Mouse (Mus musculus): ENCODE results near the gene Nfib. TPM values are rescaled to one million over a fixed set of nuclear protein-coding genes. Genes with fewer than 3 reads are reported as not detected.

Gene Nfib
- polyA plus RNA-seq, 1 experiment, result 48.1 TPM

- no peak for TF ChIP-seq CTCF (IDR thresholded peaks at IDR 0.05; ENCODE audit: insufficient read depth, low read length)
- no peak for TF ChIP-seq POLR2A (IDR thresholded peaks at IDR 0.05; ENCODE audit: borderline replicate concordance, extremely low read depth, low read depth, low read length)
- Histone ChIP-seq H3K4me1 (ENCODE audit: control insufficient read depth, insufficient read depth, low read length) (no peaks in the 10 kb centered on the region; the same call in 1 of the 2 replicates), H3K4me3 (replicated peaks; ENCODE audit: extremely low read depth, low read depth, low read length) (no peak overlapping the region)
- no peak for DNase-seq
- WGBS, result 54% methylated on average over 1 of the region's 1 CpGs
Observed at GRCm38 (mm10) chr4:82298606-82299005, 406.9 kb downstream of the Nfib start.

- Histone ChIP-seq H3K4me3 (replicated peaks; ENCODE audit: extremely low read depth, low read depth, low read length) (no peak overlapping the region), H3K4me1 (ENCODE audit: control insufficient read depth, insufficient read depth, low read length) (no peaks in the 10 kb centered on the region; the same call in 1 of the 2 replicates)
- 86% methylated on average over 2 of the region's 2 CpGs for WGBS
- no peak for DNase-seq
- TF ChIP-seq CTCF (IDR thresholded peaks at IDR 0.05; ENCODE audit: insufficient read depth, low read length), result no peak
- no peak for TF ChIP-seq POLR2A (IDR thresholded peaks at IDR 0.05; ENCODE audit: borderline replicate concordance, extremely low read depth, low read depth, low read length)
Observed at GRCm38 (mm10) chr4:82297562-82297961, 408.0 kb downstream of the Nfib start.

- WGBS, result 95% methylated on average over 1 of the region's 1 CpGs
- no peaks in the 10 kb centered on the region; the same call in 1 of the 2 replicates for H3K4me1 ChIP-seq (ENCODE audit: control insufficient read depth, insufficient read depth, low read length)
- TF ChIP-seq CTCF (IDR thresholded peaks at IDR 0.05; ENCODE audit: insufficient read depth, low read length), result no peak
- no peak for DNase-seq
- no peak overlapping the region for H3K4me3 ChIP-seq (replicated peaks; ENCODE audit: extremely low read depth, low read depth, low read length)
Observed at GRCm38 (mm10) chr4:82294066-82294465, 411.5 kb downstream of the Nfib start.

GRCm38 (mm10) chr4:82291174-82291847, 414.2 kb downstream of the Nfib start:
- 79% methylated on average over 4 of the region's 4 CpGs for WGBS
- no peak for DNase-seq
- no peaks in the 10 kb centered on the region for H3K4me1 ChIP-seq (ENCODE audit: control insufficient read depth, insufficient read depth, low read length)
- no peak for TF ChIP-seq POLR2A (IDR thresholded peaks at IDR 0.05; ENCODE audit: borderline replicate concordance, extremely low read depth, low read depth, low read length)
- TF ChIP-seq CTCF (IDR thresholded peaks at IDR 0.05; ENCODE audit: insufficient read depth, low read length), result no peak
- no peak overlapping the region for H3K4me3 ChIP-seq (replicated peaks; ENCODE audit: extremely low read depth, low read depth, low read length)

- Histone ChIP-seq H3K4me1 (ENCODE audit: control insufficient read depth, insufficient read depth, low read length) (no peaks in the 10 kb centered on the region), H3K4me3 (replicated peaks; ENCODE audit: extremely low read depth, low read depth, low read length) (no peak overlapping the region)
- 81% methylated on average over 9 of the region's 9 CpGs for WGBS
- TF ChIP-seq POLR2A (IDR thresholded peaks at IDR 0.05; ENCODE audit: borderline replicate concordance, extremely low read depth, low read depth, low read length) (no peak), CTCF (IDR thresholded peaks at IDR 0.05; ENCODE audit: insufficient read depth, low read length) (no peak)
- DNase-seq, result no peak
Observed at GRCm38 (mm10) chr4:82290623-82291022, 414.9 kb downstream of the Nfib start.

- no peak for TF ChIP-seq CTCF (IDR thresholded peaks at IDR 0.05; ENCODE audit: insufficient read depth, low read length)
- TF ChIP-seq POLR2A (IDR thresholded peaks at IDR 0.05; ENCODE audit: borderline replicate concordance, extremely low read depth, low read depth, low read length), result no peak
- H3K4me1 ChIP-seq (ENCODE audit: control insufficient read depth, insufficient read depth, low read length), result no peaks in the 10 kb centered on the region
- H3K4me3 ChIP-seq (replicated peaks; ENCODE audit: extremely low read depth, low read depth, low read length), result no peak overlapping the region
- 66% methylated on average over 7 of the region's 7 CpGs for WGBS
- no peak for DNase-seq
Observed at GRCm38 (mm10) chr4:82289596-82289995, 416.0 kb downstream of the Nfib start.

- Histone ChIP-seq H3K4me1 (ENCODE audit: control insufficient read depth, insufficient read depth, low read length) (no peaks in the 10 kb centered on the region), H3K4me3 (replicated peaks; ENCODE audit: extremely low read depth, low read depth, low read length) (no peak overlapping the region)
- DNase-seq, result no peak
- TF ChIP-seq POLR2A (IDR thresholded peaks at IDR 0.05; ENCODE audit: borderline replicate concordance, extremely low read depth, low read depth, low read length), result no peak
- WGBS, result 51% methylated on average over 2 of the region's 2 CpGs
Observed at GRCm38 (mm10) chr4:82288138-82288537, 417.4 kb downstream of the Nfib start.

GRCm38 (mm10) chr4:82287454-82287853, 418.1 kb downstream of the Nfib start:
- 89% methylated on average over 2 of the region's 2 CpGs for WGBS

GRCm38 (mm10) chr4:82286931-82287330, 418.6 kb downstream of the Nfib start:
- no peak for DNase-seq
- no peaks in the 10 kb centered on the region for H3K4me1 ChIP-seq (ENCODE audit: control insufficient read depth, insufficient read depth, low read length)
- 81% methylated on average over 2 of the region's 2 CpGs for WGBS

More at GRCm38 (mm10) chr4:82287454-82287853, 418.1 kb downstream of the Nfib start:
- TF ChIP-seq CTCF (IDR thresholded peaks at IDR 0.05; ENCODE audit: insufficient read depth, low read length) (no peak), POLR2A (IDR thresholded peaks at IDR 0.05; ENCODE audit: borderline replicate concordance, extremely low read depth, low read depth, low read length) (no peak)
- H3K4me3 ChIP-seq (replicated peaks; ENCODE audit: extremely low read depth, low read depth, low read length), result no peak overlapping the region
- no peaks in the 10 kb centered on the region for H3K4me1 ChIP-seq (ENCODE audit: control insufficient read depth, insufficient read depth, low read length)
- no peak for DNase-seq

GRCm38 (mm10) chr4:82283536-82283935, 422.0 kb downstream of the Nfib start:
- Histone ChIP-seq H3K4me3 (replicated peaks; ENCODE audit: extremely low read depth, low read depth, low read length) (no peak overlapping the region), H3K4me1 (ENCODE audit: control insufficient read depth, insufficient read depth, low read length) (no peaks in the 10 kb centered on the region)
- 66% methylated on average over 6 of the region's 6 CpGs for WGBS
- DNase-seq, result no peak
- TF ChIP-seq CTCF (IDR thresholded peaks at IDR 0.05; ENCODE audit: insufficient read depth, low read length) (no peak), POLR2A (IDR thresholded peaks at IDR 0.05; ENCODE audit: borderline replicate concordance, extremely low read depth, low read depth, low read length) (no peak)

More at GRCm38 (mm10) chr4:82286931-82287330, 418.6 kb downstream of the Nfib start:
- no peak for TF ChIP-seq CTCF (IDR thresholded peaks at IDR 0.05; ENCODE audit: insufficient read depth, low read length)
- no peak for TF ChIP-seq POLR2A (IDR thresholded peaks at IDR 0.05; ENCODE audit: borderline replicate concordance, extremely low read depth, low read depth, low read length)
- H3K4me3 ChIP-seq (replicated peaks; ENCODE audit: extremely low read depth, low read depth, low read length), result no peak overlapping the region

Data from lung, adult 2 months (tissue).